Mouse (Mus musculus) myocyte (in vitro differentiated cells): ENCODE results near the gene P2rx4.

Experiments
- CEBPB ChIP-seq: IDR thresholded peaks from 2 replicates; pipeline ENCODE4 v1.6.1; 2011; ENCODE audit warnings: mild to moderate bottlenecking, moderate library complexity; ENCODE audit not compliant: poor library complexity, insufficient read depth, severe bottlenecking
- E2F4 ChIP-seq: IDR thresholded peaks from one replicate; pipeline ENCODE4 v1.6.1; 2011; ENCODE audit warnings: mild to moderate bottlenecking, control low read depth, moderate library complexity; ENCODE audit not compliant: insufficient read depth
- MAX ChIP-seq: IDR thresholded peaks from one replicate; pipeline ENCODE4 v1.6.1; 2011; ENCODE audit warnings: low read depth, mild to moderate bottlenecking, control low read depth
- MYOD1 ChIP-seq, 3 experiments: IDR thresholded peaks; one replicate each; pipeline ENCODE4 v1.6.1; 2011; ENCODE audit warnings: control low read depth in 2 of 3, low read depth in 2 of 3, mild to moderate bottlenecking in 2 of 3, moderate library complexity in 1 of 3; ENCODE audit not compliant: insufficient read length in 2 of 3, control insufficient read depth in 1 of 3
- MYOG ChIP-seq, 3 experiments: IDR thresholded peaks; one replicate each; pipeline ENCODE4 v1.6.1; 2011; ENCODE audit warnings: control low read depth in 2 of 3, low read depth in 2 of 3, mild to moderate bottlenecking in 2 of 3; ENCODE audit not compliant: insufficient read length in 2 of 3, control insufficient read depth in 1 of 3, insufficient read depth in 1 of 3
- POLR2A ChIP-seq: IDR thresholded peaks from one replicate; pipeline ENCODE4 v1.6.1; 2011; ENCODE audit warnings: low read depth, mild to moderate bottlenecking, control low read depth, moderate library complexity; ENCODE audit not compliant: insufficient read length
- POLR2AphosphoS2 ChIP-seq: IDR thresholded peaks from one replicate; pipeline ENCODE4 v1.6.1; 2011; ENCODE audit warnings: low read depth, control low read depth; ENCODE audit not compliant: insufficient read length
- REST ChIP-seq: IDR thresholded peaks from one replicate; pipeline ENCODE4 v1.6.1; 2011; ENCODE audit warnings: mild to moderate bottlenecking, control low read depth, moderate library complexity; ENCODE audit not compliant: insufficient read depth, insufficient read length
- TCF12 ChIP-seq: IDR thresholded peaks from one replicate; pipeline ENCODE4 v1.6.1; 2011; ENCODE audit warnings: mild to moderate bottlenecking, control low read depth; ENCODE audit not compliant: poor library complexity, insufficient read depth, severe bottlenecking
- TCF3 ChIP-seq: IDR thresholded peaks from one replicate; pipeline ENCODE4 v1.6.1; 2011; ENCODE audit warnings: low read depth, control low read depth; ENCODE audit not compliant: insufficient read length
- USF1 ChIP-seq: IDR thresholded peaks from one replicate; pipeline ENCODE4 v1.6.1; 2011; ENCODE audit warnings: low read depth, mild to moderate bottlenecking, control low read depth, moderate library complexity

- no peak for TF ChIP-seq POLR2A
- no peak for TF ChIP-seq TCF3
- TF ChIP-seq REST: no peak
- TF ChIP-seq E2F4: no peak
- no peak for TF ChIP-seq CEBPB
- no peak for TF ChIP-seq USF1
- TF ChIP-seq POLR2AphosphoS2: no peak
- TF ChIP-seq TCF12: no peak
- no peak for TF ChIP-seq MYOD1 (IDR thresholded peaks at IDR 0.05; ENCODE audit: control insufficient read depth in 1 of 3, insufficient read length in 2 of 3, low read depth in 2 of 3)
- no peak for TF ChIP-seq MYOG (IDR thresholded peaks at IDR 0.05; ENCODE audit: control insufficient read depth in 1 of 3, insufficient read depth in 1 of 3, insufficient read length in 2 of 3, low read depth in 2 of 3)
- TF ChIP-seq MAX: no peak
Observed at GRCm38 (mm10) chr5:122677983-122678382, 29.4 kb upstream of the P2rx4 start.
